Mouse (Mus musculus): Measurements from ENCODE around the gene Fchsd2.

DNA sequence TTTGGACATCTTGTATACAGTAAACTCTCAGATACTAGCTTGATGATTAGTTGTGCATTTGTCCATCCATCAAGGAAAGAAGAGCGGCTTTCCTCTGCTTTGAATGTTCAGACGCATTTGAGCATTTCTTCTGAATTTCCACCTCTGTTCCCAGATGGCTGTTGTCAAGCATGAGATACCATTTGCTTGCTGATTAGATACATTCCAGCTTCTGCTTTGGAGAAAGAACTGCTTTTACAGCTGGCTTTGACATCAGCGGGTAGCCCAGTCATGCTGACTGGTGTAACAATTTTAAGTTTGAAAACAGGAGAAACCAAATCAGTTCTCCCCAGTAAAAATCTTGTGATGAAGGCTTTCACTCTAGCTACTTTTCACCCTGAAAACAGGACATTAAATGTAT is 77.8 kb downstream of the Fchsd2 start:
- TF ChIP-seq CTCF (IDR thresholded peaks at IDR 0.05; ENCODE audit: insufficient read depth, low read depth, low read length), result no peak
- no peak for TF ChIP-seq POLR2A (IDR thresholded peaks at IDR 0.05; ENCODE audit: insufficient read depth, low read depth, low read length)
